Mouse (Mus musculus) neural tube, embryonic 14.5 days (tissue): Measurements from ENCODE around the gene Ift43. TPM values are rescaled to one million over a fixed set of nuclear protein-coding genes. Genes with fewer than 3 reads are reported as not detected.

Experiments used
- ATAC-seq: fragments of 200-750 bp; cut with Nextera tagmentation; 2 replicates; pipeline ENCODE4 v1.8.0; 2017; ENCODE audit warnings: low read depth, mild to moderate bottlenecking, moderate TSS enrichment, moderate library complexity
- H3K27ac ChIP-seq: fragments of 300-500 bp; sonication (generic); 2 replicates; pipeline ENCODE4 v1.5.1; 2014; ENCODE audit warnings: low read depth, mild to moderate bottlenecking, control low read depth, low read length, moderate library complexity, mixed read lengths
- H3K27me3 ChIP-seq: fragments of 300-500 bp; sonication (generic); 2 replicates; pipeline ENCODE4 v1.6.1; 2014; ENCODE audit warnings: low read length; ENCODE audit not compliant: control insufficient read depth, insufficient read depth
- H3K36me3 ChIP-seq: fragments of 300-500 bp; sonication (generic); 2 replicates; pipeline ENCODE4 v1.6.1; 2014; ENCODE audit warnings: low read length, mixed read lengths; ENCODE audit not compliant: control insufficient read depth, insufficient read depth
- H3K4me1 ChIP-seq: fragments of 300-500 bp; sonication (generic); 2 replicates; pipeline ENCODE4 v1.6.1; 2014; ENCODE audit warnings: low read length; ENCODE audit not compliant: control insufficient read depth, insufficient read depth
- H3K4me2 ChIP-seq: fragments of 300-500 bp; sonication (generic); 2 replicates; pipeline ENCODE4 v1.6.1; 2014; ENCODE audit warnings: mild to moderate bottlenecking, low read depth, low read length, control low read depth
- H3K4me3 ChIP-seq: fragments of 300-500 bp; sonication (generic); 2 replicates; pipeline ENCODE4 v1.5.1; 2014; ENCODE audit warnings: low read depth, low read length, control low read depth, mixed read lengths
- H3K9ac ChIP-seq: fragments of 300-500 bp; sonication (generic); replicated peaks from 2 replicates; pipeline ENCODE4 v1.6.1; 2014; ENCODE audit warnings: low read depth, mild to moderate bottlenecking, control low read depth, low read length, mixed read lengths
- H3K9me3 ChIP-seq: fragments of 300-500 bp; sonication (generic); 2 replicates; pipeline ENCODE4 v1.6.1; 2016; ENCODE audit warnings: low read length; ENCODE audit not compliant: control insufficient read depth
- WGBS: fragments of 180-500 bp; shearing (Covaris S2); extraction: QIAGEN DNeasy Blood & Tissue Kit; methylation state at CpG from one replicate; pipeline ENCODE4 v1.1.7; 2014; 5-methylcytosine and 5-hydroxymethylcytosine counted together
- polyA plus RNA-seq: library from polyadenylated mRNA; unstranded; fragments of >200 nt; fragmentation: Nextera tagmentation; extraction: Ambion mirVana; gene quantifications from 2 replicates; pipeline ENCODE4 v1.2.1, GENCODE M21; 2014

Gene Ift43
- polyA plus RNA-seq, 1 experiment from 2014 or later = 38.1 TPM

DNA sequence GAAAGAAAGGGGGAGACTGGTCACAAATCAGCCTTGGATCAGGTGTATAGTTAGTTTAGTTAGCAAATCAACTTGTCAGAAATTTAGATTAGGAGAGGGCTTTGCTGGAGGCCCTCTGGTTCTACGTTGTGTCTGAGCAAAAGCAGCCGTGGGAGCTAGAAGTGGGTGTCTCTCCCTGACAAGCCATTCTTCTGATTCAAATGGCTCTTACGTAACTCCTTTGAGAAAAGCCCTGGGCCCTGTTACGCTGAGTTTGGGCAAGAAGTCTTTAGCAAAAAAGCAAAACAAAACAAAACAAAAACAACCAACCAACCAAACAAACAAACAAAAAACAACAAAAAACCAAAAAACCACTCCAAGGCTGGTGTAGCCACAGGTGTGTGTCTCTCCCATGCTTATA, 8.4 kb downstream of the Ift43 start:
- no peaks in the 10 kb centered on the region for H3K27me3 ChIP-seq
- H3K27ac ChIP-seq = no peak overlapping the region
- 83% methylated on average over 4 of the region's 4 CpGs for WGBS
- H3K4me1 ChIP-seq = no peaks in the 10 kb centered on the region
- no peak for ATAC-seq
- H3K9ac ChIP-seq = no peak overlapping the region
- H3K4me3 ChIP-seq = no peak overlapping the region
- peaks cover 3% of the 10 kb centered on the region; the same call in 1 of the 2 replicates for H3K36me3 ChIP-seq
- no peaks in the 10 kb centered on the region for H3K9me3 ChIP-seq
- H3K4me2 ChIP-seq = no peak overlapping the region

- H3K9ac ChIP-seq = no peak overlapping the region
- H3K4me3 ChIP-seq = no peak overlapping the region
- ATAC-seq = no peak
- no peaks in the 10 kb centered on the region for H3K9me3 ChIP-seq
- H3K27me3 ChIP-seq = no peaks in the 10 kb centered on the region
- H3K27ac ChIP-seq = no peak overlapping the region
- no peak overlapping the region for H3K4me2 ChIP-seq
- H3K4me1 ChIP-seq = no peaks in the 10 kb centered on the region
- WGBS = 56% methylated on average over 18 of the region's 18 CpGs
- H3K36me3 ChIP-seq = no peaks in the 10 kb centered on the region; the same call in 1 of the 2 replicates
Observed at GRCm38 (mm10) chr12:86091601-86092132, 9.3 kb downstream of the Ift43 start.

- H3K36me3 ChIP-seq = no peaks in the 10 kb centered on the region; the same call in 1 of the 2 replicates
- no peak overlapping the region for H3K9ac ChIP-seq
- ATAC-seq = no peak
- H3K9me3 ChIP-seq = no peaks in the 10 kb centered on the region
- H3K27me3 ChIP-seq = no peaks in the 10 kb centered on the region
- no peaks in the 10 kb centered on the region for H3K4me1 ChIP-seq
- 98% methylated on average over 4 of the region's 4 CpGs for WGBS
- H3K4me2 ChIP-seq = no peak overlapping the region
- H3K4me3 ChIP-seq = no peak overlapping the region
- H3K27ac ChIP-seq = no peak overlapping the region
Observed at GRCm38 (mm10) chr12:86094075-86094474, 11.7 kb downstream of the Ift43 start.

DNA sequence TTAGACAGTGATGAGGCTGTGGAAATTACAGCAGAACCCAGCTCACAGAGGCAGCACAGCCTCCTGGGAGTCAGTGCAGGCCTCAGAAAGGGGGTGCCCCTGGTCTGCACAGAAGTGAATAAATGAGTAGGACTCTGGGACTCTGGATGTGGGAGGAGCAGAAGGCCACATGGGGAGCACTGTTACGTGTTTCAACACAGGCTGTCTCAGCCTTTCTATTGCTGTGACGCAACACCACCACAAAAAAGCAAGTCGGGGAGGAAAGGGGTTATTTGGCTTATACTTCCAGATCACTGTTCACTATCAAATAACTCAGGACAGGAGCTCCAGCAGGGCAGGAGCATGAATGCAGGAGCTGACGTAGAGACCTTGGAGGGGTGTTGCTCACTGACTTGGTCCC, 13.5 kb downstream of the Ift43 start:
- no peak overlapping the region for H3K27ac ChIP-seq
- no peak overlapping the region for H3K9ac ChIP-seq
- no peak overlapping the region for H3K4me2 ChIP-seq
- WGBS = 94% methylated on average over 4 of the region's 4 CpGs
- no peaks in the 10 kb centered on the region for H3K4me1 ChIP-seq
- no peaks in the 10 kb centered on the region for H3K27me3 ChIP-seq
- H3K36me3 ChIP-seq = no peaks in the 10 kb centered on the region
- H3K9me3 ChIP-seq = no peaks in the 10 kb centered on the region
- no peak overlapping the region for H3K4me3 ChIP-seq
- ATAC-seq = no peak

GRCm38 (mm10) chr12:86097781-86098180, 15.4 kb downstream of the Ift43 start:
- no peak overlapping the region for H3K4me3 ChIP-seq
- peaks cover 2% of the 10 kb centered on the region; the same call in 1 of the 2 replicates for H3K4me1 ChIP-seq
- WGBS = 55% methylated on average over 11 of the region's 11 CpGs
- no peak overlapping the region for H3K9ac ChIP-seq
- no peaks in the 10 kb centered on the region for H3K36me3 ChIP-seq
- no peaks in the 10 kb centered on the region for H3K9me3 ChIP-seq
- no peaks in the 10 kb centered on the region for H3K27me3 ChIP-seq
- H3K4me2 ChIP-seq = no peak overlapping the region
- H3K27ac ChIP-seq = no peak overlapping the region
- no peak for ATAC-seq

- ATAC-seq = no peak
- 95% methylated on average over 3 of the region's 3 CpGs for WGBS
- no peaks in the 10 kb centered on the region for H3K9me3 ChIP-seq
Observed at GRCm38 (mm10) chr12:86100711-86101110, 18.4 kb downstream of the Ift43 start.

GRCm38 (mm10) chr12:86102686-86103085, 20.3 kb downstream of the Ift43 start:
- H3K9me3 ChIP-seq = no peaks in the 10 kb centered on the region
- no peaks in the 10 kb centered on the region for H3K27me3 ChIP-seq
- 81% methylated on average over 8 of the region's 8 CpGs for WGBS
- H3K27ac ChIP-seq = no peak overlapping the region
- no peak for ATAC-seq
- H3K4me1 ChIP-seq = peaks cover 13% of the 10 kb centered on the region; the same call in 1 of the 2 replicates
- no peak overlapping the region for H3K9ac ChIP-seq
- H3K4me3 ChIP-seq = no peak overlapping the region
- H3K4me2 ChIP-seq = no peak overlapping the region
- H3K36me3 ChIP-seq = no peaks in the 10 kb centered on the region

More at GRCm38 (mm10) chr12:86100711-86101110, 18.4 kb downstream of the Ift43 start:
- H3K9ac ChIP-seq = no peak overlapping the region
- H3K4me1 ChIP-seq = peaks cover 13% of the 10 kb centered on the region; the same call in 1 of the 2 replicates
- no peak overlapping the region for H3K27ac ChIP-seq
- no peak overlapping the region for H3K4me3 ChIP-seq
- no peak overlapping the region for H3K4me2 ChIP-seq
- no peaks in the 10 kb centered on the region for H3K27me3 ChIP-seq
- no peaks in the 10 kb centered on the region for H3K36me3 ChIP-seq

- no peak overlapping the region for H3K9ac ChIP-seq
Observed at GRCm38 (mm10) chr12:86103391-86103790, 21.1 kb downstream of the Ift43 start.

GRCm38 (mm10) chr12:86103852-86104251, 21.5 kb downstream of the Ift43 start:
- Histone ChIP-seq H3K36me3 (no peaks in the 10 kb centered on the region), H3K9ac (no peak overlapping the region), H3K27ac (peak overlapping the region; percentile 35; the same call in 1 of the 2 replicates), H3K9me3 (no peaks in the 10 kb centered on the region), H3K4me2 (no peak overlapping the region), H3K4me1 (peaks cover 13% of the 10 kb centered on the region; the same call in 1 of the 2 replicates), H3K4me3 (no peak overlapping the region), H3K27me3 (no peaks in the 10 kb centered on the region)
- ATAC-seq = no peak
- WGBS = 55% methylated on average over 8 of the region's 8 CpGs

More at GRCm38 (mm10) chr12:86103391-86103790, 21.1 kb downstream of the Ift43 start:
- H3K9me3 ChIP-seq = no peaks in the 10 kb centered on the region
- 37% methylated on average over 11 of the region's 11 CpGs for WGBS
- H3K4me2 ChIP-seq = no peak overlapping the region
- H3K4me1 ChIP-seq = peaks cover 13% of the 10 kb centered on the region; the same call in 1 of the 2 replicates
- H3K27ac ChIP-seq = peak overlapping the region; percentile 35; the same call in 1 of the 2 replicates
- H3K4me3 ChIP-seq = no peak overlapping the region
- ATAC-seq = no peak
- no peaks in the 10 kb centered on the region for H3K27me3 ChIP-seq
- H3K36me3 ChIP-seq = no peaks in the 10 kb centered on the region
